Mouse (Mus musculus) layer of hippocampus, postnatal 25 days (tissue): ENCODE measurements at regions not wholly inside any gene's neighbourhood (a gene's known extent, or its start where the extent isn't known, plus 50 kb on each side); places are given as distances from the start of the nearest gene placed in this dataset.

ENCODE experiments used
- DNase-seq, 2 experiments: peaks; one replicate each; pipeline ENCODE4 v3.0.0; 2022; ENCODE audit warnings: mixed read lengths in 2 of 2, low spot score in 1 of 2; ENCODE audit errors: extremely low spot score in 1 of 2

GRCm38 (mm10) chr15:17204739-17205138 lies 476.2 kb downstream of the Cdh9 start:
- DNase-seq: no peak

GRCm38 (mm10) chr15:17245096-17245495 lies 516.5 kb downstream of the Cdh9 start:
- DNase-seq: no peak

GRCm38 (mm10) chr15:17289221-17289620 lies 560.7 kb downstream of the Cdh9 start:
- DNase-seq: no peak
